Mouse (Mus musculus): ENCODE measurements around the gene Xiap. TPM values are rescaled to one million over a fixed set of nuclear protein-coding genes. Genes with fewer than 3 reads are reported as not detected.

Gene Xiap
- polyA plus RNA-seq, 1 experiment: 65.6 TPM

- TF ChIP-seq GATA1 (IDR thresholded peaks at IDR 0.05; ENCODE audit: low read length): no peak
Measured at GRCm38 (mm10) chrX:42067791-42068200, 8.3 kb downstream of the Xiap start.

GRCm38 (mm10) chrX:42068201-42068874 is 8.9 kb downstream of the Xiap start:
- no peak for TF ChIP-seq GATA1 (IDR thresholded peaks at IDR 0.05; ENCODE audit: low read length)

DNA sequence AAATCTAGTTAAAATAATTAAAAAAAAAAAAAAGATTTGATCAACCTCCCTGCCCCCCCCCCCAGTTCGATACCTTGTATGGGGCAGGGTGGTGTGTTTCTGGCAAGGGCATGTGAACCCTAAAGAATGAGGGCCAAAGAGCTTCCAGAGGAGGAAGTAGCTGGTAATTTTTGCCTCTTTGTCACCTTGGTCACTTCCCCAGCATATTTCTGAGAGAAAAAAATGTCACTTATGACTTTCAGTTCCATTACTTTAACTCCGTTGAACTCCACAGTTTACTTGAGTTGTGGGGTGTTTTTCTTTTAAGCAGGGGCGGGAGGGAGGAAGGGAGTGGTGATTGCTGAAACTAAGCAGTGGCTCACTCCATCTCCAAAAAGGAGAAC is 9.4 kb downstream of the Xiap start:
- no peak for TF ChIP-seq GATA1 (IDR thresholded peaks at IDR 0.05; ENCODE audit: low read length)

DNA sequence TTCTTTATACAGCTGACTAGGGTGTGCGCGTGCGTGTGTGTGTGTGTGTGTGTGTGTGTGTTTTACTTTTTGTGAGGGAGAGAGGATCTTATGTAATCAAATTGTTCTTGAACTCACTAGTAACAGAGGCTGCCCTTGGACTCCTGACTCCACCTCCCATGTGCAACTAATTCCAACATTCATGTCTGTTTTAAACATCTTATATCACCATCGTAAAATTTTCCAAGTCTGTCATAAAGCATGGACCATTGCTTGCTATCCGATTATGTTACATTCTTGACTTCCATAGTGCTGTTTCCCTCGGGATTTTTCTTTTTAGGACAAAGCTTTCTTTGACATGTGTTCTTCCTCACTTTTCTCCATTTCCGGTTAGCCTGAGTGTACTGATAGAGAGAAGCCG is 28.3 kb downstream of the Xiap start:
- no peak for TF ChIP-seq GATA1 (IDR thresholded peaks at IDR 0.05; ENCODE audit: low read length)

GRCm38 (mm10) chrX:42088136-42088535 is 28.7 kb downstream of the Xiap start:
- no peak for TF ChIP-seq GATA1 (IDR thresholded peaks at IDR 0.05; ENCODE audit: low read length)

DNA sequence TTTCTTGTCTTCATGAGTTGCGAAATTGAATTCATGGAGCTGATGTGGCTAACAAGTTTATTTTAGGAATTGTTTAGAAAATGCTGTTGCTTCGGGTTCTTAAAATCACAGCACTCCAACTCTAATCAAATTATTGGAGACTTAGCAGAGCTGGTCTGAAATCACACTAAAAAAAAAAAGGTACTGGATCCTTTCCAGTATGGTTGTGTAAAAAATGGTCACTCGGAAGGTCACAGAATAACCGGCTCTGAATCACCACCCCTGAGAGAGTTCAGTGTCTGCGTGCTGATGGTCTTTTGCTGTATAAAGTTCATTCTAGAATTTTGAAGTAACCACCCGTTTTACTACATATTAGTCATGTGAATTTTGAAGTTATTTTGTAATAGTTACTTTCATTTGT is 47.7 kb downstream of the Xiap start:
- TF ChIP-seq GATA1 (IDR thresholded peaks at IDR 0.05; ENCODE audit: low read length): no peak

GRCm38 (mm10) chrX:42110585-42110984 is 51.1 kb downstream of the Xiap start:
- no peak for TF ChIP-seq GATA1 (IDR thresholded peaks at IDR 0.05; ENCODE audit: low read length)

- no peak for TF ChIP-seq GATA1 (IDR thresholded peaks at IDR 0.05; ENCODE audit: low read length)
Measured at GRCm38 (mm10) chrX:42119442-42120048, 60.1 kb downstream of the Xiap start.

DNA sequence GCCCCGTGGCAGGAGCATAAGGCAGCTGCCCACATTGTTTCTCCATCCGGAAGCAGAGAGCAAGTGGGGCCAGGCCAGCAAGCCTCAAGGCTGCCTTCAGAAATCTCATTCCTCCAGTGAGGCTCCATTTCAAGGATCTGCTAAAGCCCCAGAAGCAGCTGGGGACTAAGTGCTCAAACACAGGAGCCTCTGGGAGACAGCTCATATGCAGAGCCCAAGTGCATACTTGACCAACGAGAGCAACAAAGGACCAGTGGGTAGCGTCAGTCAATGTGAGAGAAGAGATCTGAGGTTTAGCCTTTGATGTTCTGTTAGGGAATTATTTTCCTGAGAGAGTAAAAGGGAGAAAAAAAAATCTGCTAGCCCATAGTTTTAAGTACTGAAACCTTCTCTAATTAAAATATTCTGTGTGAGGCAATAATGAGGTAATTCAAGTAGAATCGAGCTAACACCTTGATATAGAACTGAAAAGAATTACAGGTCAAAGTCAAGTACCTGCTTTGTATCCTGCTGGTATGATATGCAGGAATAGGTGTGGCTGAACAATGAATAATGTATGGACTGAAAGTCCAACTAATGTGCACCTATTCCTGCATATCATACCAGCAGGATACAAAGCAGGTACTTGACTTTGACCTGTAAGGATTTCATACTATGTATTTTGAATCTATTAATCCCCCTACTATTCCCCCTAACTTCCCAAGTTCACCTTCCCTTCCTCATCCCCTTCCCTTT is 65.7 kb downstream of the Xiap start:
- TF ChIP-seq GATA1 (IDR thresholded peaks at IDR 0.05; ENCODE audit: low read length): no peak

GRCm38 (mm10) chrX:42139882-42140281 is 80.4 kb downstream of the Xiap start:
- no peak for TF ChIP-seq GATA1 (IDR thresholded peaks at IDR 0.05; ENCODE audit: low read length)

DNA sequence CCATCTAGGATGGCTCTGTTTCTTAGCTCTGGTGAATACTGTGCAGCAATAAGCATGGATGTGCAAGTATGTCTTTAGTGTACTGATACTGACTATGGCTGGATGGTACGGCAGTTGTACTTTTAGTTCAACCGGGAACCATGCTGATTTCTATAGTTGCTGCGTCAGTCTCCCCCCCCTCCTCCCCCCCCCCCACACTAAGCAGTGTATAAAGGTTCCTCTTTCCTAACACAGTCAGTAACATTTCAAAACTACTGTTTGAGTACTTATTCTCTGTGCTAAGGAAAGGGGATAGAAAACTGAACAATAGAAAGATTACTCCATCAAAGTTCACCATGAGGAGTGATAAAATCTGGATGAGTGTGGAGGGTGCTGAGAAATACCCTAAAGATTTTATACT is 83.1 kb downstream of the Xiap start:
- TF ChIP-seq GATA1 (IDR thresholded peaks at IDR 0.05; ENCODE audit: low read length): no peak

DNA sequence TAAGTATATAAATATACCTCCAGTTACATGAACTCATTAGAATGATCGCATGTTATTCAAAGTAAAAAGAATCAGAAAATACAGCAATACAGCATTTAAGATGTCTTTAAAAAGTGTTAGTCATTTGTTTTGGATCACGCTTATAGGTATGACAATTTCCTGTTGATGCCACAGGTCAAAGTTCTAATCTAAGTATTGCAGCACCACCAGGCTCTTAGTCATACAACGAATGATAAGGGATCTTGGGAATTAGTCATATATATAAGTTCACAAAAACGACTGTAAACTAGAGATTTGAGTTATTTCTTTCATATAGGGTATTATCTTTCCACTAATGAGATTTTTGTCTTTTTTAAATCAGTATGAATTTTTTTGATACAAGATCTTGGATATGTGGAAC is 84.5 kb downstream of the Xiap start:
- no peak for TF ChIP-seq GATA1 (IDR thresholded peaks at IDR 0.05; ENCODE audit: low read length)

GRCm38 (mm10) chrX:42148016-42148451 is 88.6 kb downstream of the Xiap start:
- no peak for TF ChIP-seq GATA1 (IDR thresholded peaks at IDR 0.05; ENCODE audit: low read length)

- TF ChIP-seq GATA1 (IDR thresholded peaks at IDR 0.05; ENCODE audit: low read length): no peak
Measured at GRCm38 (mm10) chrX:42148788-42149556, 89.5 kb downstream of the Xiap start, which contains the start of gene Stag2. Gene Stag2, plus strand, starts transcription at chrX:42149317.

DNA sequence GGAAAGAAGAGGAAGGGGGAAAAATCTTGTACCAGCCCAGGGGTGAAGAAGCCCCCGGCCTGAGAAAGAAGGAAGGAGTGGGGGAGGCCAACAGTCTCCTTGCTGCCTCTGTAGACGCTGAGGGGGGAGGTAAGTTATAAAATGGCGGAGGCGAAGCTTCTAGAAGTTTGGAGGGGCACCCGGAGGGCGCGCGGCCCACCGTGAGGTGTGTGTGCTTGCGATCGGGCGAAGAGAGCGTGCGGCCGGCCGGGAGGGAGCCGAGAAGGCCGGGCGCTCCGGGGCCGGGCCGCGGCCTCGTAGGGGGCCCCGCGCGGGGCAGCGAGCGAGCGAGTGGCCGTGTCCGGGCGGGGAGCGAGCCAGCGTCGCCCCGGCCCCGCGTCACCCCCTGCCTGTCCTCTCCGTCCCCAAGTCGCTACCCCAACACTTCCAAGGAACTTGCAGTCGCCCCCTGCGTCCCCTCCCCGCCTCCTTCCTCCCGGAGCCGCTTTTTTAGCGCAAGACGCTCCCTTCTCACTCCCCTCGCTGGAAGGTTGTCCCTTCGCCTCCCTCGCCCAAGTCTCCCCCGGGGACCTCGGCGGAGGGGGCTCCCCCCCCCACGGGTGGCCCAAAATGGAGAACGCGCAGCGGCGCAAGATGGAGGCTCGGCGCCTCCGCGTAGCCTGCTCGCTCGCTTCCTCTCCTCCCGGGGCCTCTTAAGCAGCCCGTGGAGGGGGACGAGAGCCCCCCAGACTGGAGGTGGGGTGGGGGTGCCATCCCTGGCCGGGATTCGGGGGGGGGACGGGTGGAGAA is 90.3 kb downstream of the Xiap start:
- no peak for TF ChIP-seq GATA1 (IDR thresholded peaks at IDR 0.05; ENCODE audit: low read length)

Measured in G1E-ER4 (cell line).